Mouse (Mus musculus) thymus, adult 2 months (tissue): ENCODE data around the gene Filip1. TPM values are rescaled to one million over a fixed set of nuclear protein-coding genes. Genes with fewer than 3 reads are reported as not detected.

Source experiments
- DNase-seq: peaks from one replicate; pipeline ENCODE4 v3.0.0; 2021
- H3K27ac ChIP-seq: fragments of 200-500 bp; 2 replicates; pipeline ENCODE4 v1.5.1; 2012; ENCODE audit warnings: low read length, control low read depth; ENCODE audit not compliant: control insufficient read depth, insufficient read depth
- H3K27me3 ChIP-seq: fragments of 200-500 bp; 2 replicates; pipeline ENCODE4 v1.6.1; 2012; ENCODE audit warnings: mild to moderate bottlenecking, low read length, moderate library complexity, mixed read lengths; ENCODE audit not compliant: control insufficient read depth, insufficient read depth
- H3K36me3 ChIP-seq: fragments of 200-500 bp; 2 replicates; pipeline ENCODE4 v1.6.1; 2012; ENCODE audit warnings: mild to moderate bottlenecking, low read length, moderate library complexity; ENCODE audit not compliant: control insufficient read depth, insufficient read depth
- H3K4me1 ChIP-seq: fragments of 200-500 bp; replicated peaks from 2 replicates; pipeline ENCODE4 v1.6.1; 2012; ENCODE audit warnings: low read length; ENCODE audit not compliant: control insufficient read depth, insufficient read depth
- H3K4me3 ChIP-seq: fragments of 200-500 bp; 2 replicates; pipeline ENCODE4 v1.5.1; 2012; ENCODE audit warnings: mild to moderate bottlenecking, low read length, control low read depth, moderate library complexity; ENCODE audit not compliant: control insufficient read depth, insufficient read depth
- CTCF ChIP-seq: fragments of 200-500 bp; IDR thresholded peaks from 2 replicates; pipeline ENCODE4 v1.5.1; 2012; ENCODE audit warnings: mild to moderate bottlenecking, control low read depth, low read length, moderate library complexity, borderline replicate concordance; ENCODE audit not compliant: control insufficient read depth, poor library complexity, insufficient read depth; ENCODE audit errors: extremely low read depth
- POLR2A ChIP-seq: fragments of 200-500 bp; IDR thresholded peaks from 2 replicates; pipeline ENCODE4 v1.6.1; 2012; ENCODE audit warnings: mild to moderate bottlenecking, low read length, control low read depth, moderate library complexity; ENCODE audit not compliant: control insufficient read depth, poor library complexity, insufficient read depth; ENCODE audit errors: extremely low read depth
- WGBS: fragments of 180-500 bp; shearing (Covaris S2); methylation state at CpG from one replicate; pipeline ENCODE4 v1.1.7; 2018; 5-methylcytosine and 5-hydroxymethylcytosine counted together
- polyA plus RNA-seq: library from polyadenylated mRNA; depleted of rRNA; stranded (reverse); fragments of >200 nt; gene quantifications from 2 replicates; pipeline ENCODE4 v1.2.3, GENCODE M21; 2012; rRNA removed

Gene Filip1
- polyA plus RNA-seq, 1 experiment: 0.90 TPM

DNA sequence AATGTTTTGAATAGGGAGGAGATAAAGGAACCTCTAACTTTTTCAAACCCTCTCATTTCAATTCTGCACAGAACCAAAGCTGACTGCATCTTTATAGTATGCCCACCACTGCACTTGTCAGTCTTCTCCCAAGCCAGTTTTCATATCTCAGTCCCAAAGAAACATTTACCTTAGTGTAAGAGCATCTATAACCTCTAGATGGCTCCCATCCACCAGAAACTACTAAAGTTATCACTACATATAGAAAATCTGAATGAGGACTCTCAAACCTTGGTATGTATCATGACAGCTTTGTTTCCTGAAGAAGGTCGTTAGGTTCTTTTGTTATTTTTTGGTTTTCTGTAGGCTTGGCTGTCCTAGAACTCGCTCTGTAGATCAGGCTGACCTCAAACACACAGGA lies 233.3 kb downstream of the Filip1 start:
- Histone ChIP-seq H3K4me1 (no peaks in the 10 kb centered on the region), H3K27me3 (no peaks in the 10 kb centered on the region), H3K36me3 (peaks cover 4% of the 10 kb centered on the region; the same call in 1 of the 2 replicates), H3K4me3 (no peak overlapping the region), H3K27ac (no peak overlapping the region)
- 65% methylated on average over 2 of the region's 2 CpGs for WGBS
- no peak for DNase-seq
- no peak for TF ChIP-seq CTCF
- no peak for TF ChIP-seq POLR2A

DNA sequence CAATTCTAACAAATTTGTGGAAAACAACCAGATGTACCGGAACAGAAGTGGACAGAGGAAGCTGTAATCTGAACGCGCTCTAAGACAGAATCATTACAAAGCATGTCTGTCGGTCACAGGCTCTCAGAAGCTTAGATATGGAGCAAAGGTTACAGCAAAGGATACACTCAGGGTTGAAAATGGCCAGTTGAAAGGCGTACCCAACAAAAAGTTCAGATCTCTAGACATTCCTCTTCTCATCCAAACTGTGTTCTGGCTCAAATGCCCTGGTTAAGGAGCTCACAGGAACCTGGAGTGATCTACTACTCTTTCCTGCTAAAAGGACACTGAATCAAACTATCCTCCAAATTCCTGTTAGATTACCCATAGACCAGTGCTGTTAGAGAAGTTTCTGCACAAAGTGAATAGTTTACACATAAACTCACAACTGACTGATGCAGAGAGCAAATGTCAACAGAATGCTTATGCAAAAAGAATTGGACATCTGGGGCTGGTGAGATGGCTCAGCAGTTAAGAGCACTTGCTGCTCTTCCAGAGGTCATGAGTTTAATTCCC lies 245.6 kb downstream of the Filip1 start:
- Histone ChIP-seq H3K4me1 (no peaks in the 10 kb centered on the region), H3K27me3 (no peaks in the 10 kb centered on the region), H3K27ac (no peak overlapping the region), H3K4me3 (no peak overlapping the region), H3K36me3 (peaks cover 4% of the 10 kb centered on the region; the same call in 1 of the 2 replicates)
- 92% methylated on average over 5 of the region's 5 CpGs for WGBS
- DNase-seq: no peak
- TF ChIP-seq CTCF (no peak), POLR2A (no peak)

DNA sequence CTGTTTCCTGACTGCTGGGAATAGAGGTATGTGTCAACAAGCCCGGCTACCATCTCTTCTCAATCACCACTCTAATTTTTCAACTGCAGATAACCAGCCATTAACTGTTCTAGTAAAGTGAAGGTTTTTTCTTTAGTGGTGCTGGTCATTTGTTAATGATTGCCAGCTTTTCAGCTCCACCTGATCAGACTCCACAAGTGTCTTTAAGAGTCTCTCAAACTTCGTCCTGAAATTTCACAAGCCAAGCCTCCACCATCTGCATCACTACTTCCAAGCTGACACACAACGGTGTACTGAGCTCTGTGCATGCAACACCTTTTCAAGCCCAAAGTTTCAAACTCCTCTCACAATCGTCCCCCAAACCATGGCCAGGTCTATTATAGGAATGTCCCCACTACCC lies 247.3 kb downstream of the Filip1 start:
- no peaks in the 10 kb centered on the region for H3K36me3 ChIP-seq
- TF ChIP-seq CTCF (no peak), POLR2A (no peak)
- WGBS: 97% methylated on average over 4 of the region's 4 CpGs
- DNase-seq: no peak
- no peaks in the 10 kb centered on the region for H3K27me3 ChIP-seq
- H3K4me3 ChIP-seq: no peak overlapping the region
- no peak overlapping the region for H3K27ac ChIP-seq
- H3K4me1 ChIP-seq: no peaks in the 10 kb centered on the region

Other genes with a start within 250 kb of the Filip1 start
- gene Tmem30a, start 219.3 kb downstream of the Filip1 start, polyA plus RNA-seq: 50.5 and 64.3 TPM in 2 replicates
- gene Senp6, start 54.1 kb upstream of the Filip1 start, polyA plus RNA-seq: 29.7 and 39.4 TPM in 2 replicates
- 4.1 and 6.0 TPM in 2 replicates for gene Myo6, start 152.2 kb upstream of the Filip1 start, polyA plus RNA-seq